Mouse (Mus musculus) gastrocnemius, adult 18-20 months (tissue): ENCODE data around the gene Myh9. TPM values are rescaled to one million over a fixed set of nuclear protein-coding genes. Genes with fewer than 3 reads are reported as not detected.
"Not testable (repeated sequence)": the region's sequence is repeated elsewhere in the genome, so short reads cannot be mapped to it uniquely, and the experiment has no call there.

Source experiments
- DNase-seq: peaks from one replicate; pipeline ENCODE4 v3.0.0; 2021; ENCODE audit warnings: low spot score
- total RNA-seq, 2 experiments: library from RNA; stranded (reverse); gene quantifications; 2 replicates each; pipeline ENCODE4 v1.2.3; 2021

Gene Myh9
- total RNA-seq, 2 experiments from 2014 or later, result 42.8 to 63.0 TPM

DNA sequence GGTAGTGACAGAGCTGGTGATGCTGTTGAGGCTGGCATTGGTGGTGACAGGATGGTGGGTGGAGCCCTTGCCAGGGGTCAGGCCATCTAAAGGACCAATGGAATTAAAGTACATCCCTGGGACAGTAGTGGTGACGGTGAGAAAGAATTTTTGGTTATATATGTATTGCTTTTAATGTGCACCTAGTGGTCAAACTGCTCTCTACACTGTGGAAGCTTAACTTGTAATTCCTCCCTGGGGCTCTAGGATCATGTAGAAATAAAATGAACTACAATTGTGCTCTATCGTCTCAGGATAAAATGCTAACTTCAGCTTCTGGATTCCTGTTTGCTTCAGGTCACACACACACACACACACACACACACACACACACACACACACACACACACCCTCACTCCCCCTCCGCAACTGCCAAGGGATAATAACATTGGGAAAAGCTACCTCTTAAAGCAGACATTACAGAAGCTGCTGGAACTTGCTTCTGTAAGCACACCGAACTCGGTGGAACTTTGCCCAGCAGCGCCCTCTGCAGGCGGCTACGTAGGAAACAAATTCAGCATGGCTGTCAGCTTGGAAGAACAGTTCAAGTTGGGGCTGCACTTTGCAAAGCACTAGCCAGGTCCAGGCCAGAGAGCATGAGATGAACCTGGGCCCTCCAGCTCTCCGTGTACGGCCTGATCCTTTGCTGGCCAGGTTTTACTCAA lies 117.6 kb downstream of the Myh9 start:
- not testable (repeated sequence) for DNase-seq

DNA sequence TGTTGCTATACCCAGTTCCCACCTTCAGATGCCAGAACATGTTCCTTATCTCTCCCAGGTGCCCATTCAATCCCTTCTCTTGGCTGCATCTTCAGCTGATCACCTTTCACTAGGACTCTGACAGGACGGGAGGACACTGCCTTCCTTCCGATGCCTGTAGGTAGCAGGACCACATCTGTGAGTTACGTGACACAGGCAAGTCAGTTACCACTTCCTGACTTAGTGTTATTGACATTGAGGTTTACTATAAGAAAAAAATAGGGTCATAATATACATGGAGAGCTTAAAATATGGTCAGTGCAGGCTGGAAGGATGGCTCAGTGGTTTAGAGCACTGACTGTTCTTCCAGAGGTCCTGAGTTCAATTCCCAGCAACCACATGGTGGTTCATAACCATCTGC lies 120.5 kb downstream of the Myh9 start:
- not testable (repeated sequence) for DNase-seq

DNA sequence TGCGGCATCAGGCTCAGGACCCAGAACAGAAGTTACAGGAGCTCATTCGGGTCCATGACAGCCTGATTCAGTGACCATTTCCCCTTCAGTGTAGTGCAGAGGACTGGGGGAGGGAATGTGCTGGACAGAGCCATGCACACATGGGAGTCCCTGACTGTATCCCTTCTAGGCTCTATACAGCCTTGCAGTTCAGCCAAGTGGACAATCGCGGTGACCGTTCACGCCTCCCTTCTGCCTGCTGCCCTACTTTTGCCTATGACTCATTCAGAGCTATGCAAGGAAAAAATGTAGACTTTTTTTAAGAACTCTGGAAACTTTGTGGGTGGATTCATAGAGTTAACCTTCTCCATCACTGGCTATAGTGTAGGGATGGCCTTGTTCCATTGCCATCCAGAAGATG lies 123.7 kb downstream of the Myh9 start:
- DNase-seq, result not testable (repeated sequence)

Other genes with a start within 250 kb of the Myh9 start
- 1 to 10 TPM in 1 of 2 experiments, under 1 TPM in 1; 0.27 to 1.2 TPM for gene Apol10b, start 246.1 kb downstream of the Myh9 start, total RNA-seq
- gene Gm36245, start 242.9 kb downstream of the Myh9 start, total RNA-seq, result not detected
- under 1 TPM in 1 of 2 experiments, not detected in 1; 0.14 TPM for gene Apol11b, start 198.9 kb downstream of the Myh9 start, total RNA-seq
- not detected for gene Apol7e, start 143.3 kb downstream of the Myh9 start, total RNA-seq
- gene Apol9b, start 113.1 kb downstream of the Myh9 start, total RNA-seq, result not detected
- gene Apol8, start 85.2 kb downstream of the Myh9 start, total RNA-seq, result under 1 TPM; 0.07 to 0.73 TPM
- 100 to 1,000 TPM; 215 to 223 TPM for gene Txn2, start 86.8 kb upstream of the Myh9 start, total RNA-seq
- gene Foxred2, start 114.5 kb upstream of the Myh9 start, total RNA-seq, result under 1 TPM; 0.45 to 0.53 TPM
- 10 to 100 TPM; 55.8 to 61.7 TPM for gene Eif3d, start 128.6 kb upstream of the Myh9 start, total RNA-seq